Mouse (Mus musculus): ENCODE data around the gene Tescl. TPM values are rescaled to one million over a fixed set of nuclear protein-coding genes. Genes with fewer than 3 reads are reported as not detected.
A peak's percentile ranks its signal among the peaks of the same experiment; 100 is the strongest.

The Tescl gene
- polyA plus RNA-seq, 1 experiment, result not detected

GRCm38 (mm10) chr7:24363228-24363627 lies 29.5 kb upstream of the Tescl start:
- peaks cover 21% of the 10 kb centered on the region for H3K4me1 ChIP-seq (ENCODE audit: control insufficient read depth, insufficient read depth, low read length)
- TF ChIP-seq CTCF (IDR thresholded peaks at IDR 0.05; ENCODE audit: low read depth, low read length) (peak; percentile 64), POLR2A (IDR thresholded peaks at IDR 0.05; ENCODE audit: borderline replicate concordance, low read depth, low read length) (no peak)
- no peak overlapping the region for H3K4me3 ChIP-seq (ENCODE audit: insufficient read depth, low read length)
- no peak overlapping the region for H3K27ac ChIP-seq (ENCODE audit: insufficient read depth, low read depth, low read length)

DNA sequence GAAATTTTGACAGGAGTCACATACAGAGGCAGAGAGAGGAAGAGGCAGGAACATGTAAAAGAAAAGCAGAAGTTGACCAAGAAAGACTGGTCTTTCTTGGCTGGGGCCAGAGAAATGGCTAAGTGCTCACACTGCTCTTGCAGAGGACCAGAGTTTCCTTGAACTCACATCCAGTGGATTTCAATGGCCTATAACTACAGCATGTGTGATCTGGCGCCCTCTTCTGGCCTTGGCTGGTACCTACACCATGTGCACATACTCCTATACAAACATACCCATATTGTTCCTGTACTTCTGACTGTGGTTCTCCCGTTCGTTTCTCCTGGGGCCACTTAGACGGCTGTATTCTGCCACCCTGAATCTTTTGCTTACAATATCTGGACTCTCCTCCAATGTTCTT lies 27.3 kb upstream of the Tescl start:
- Histone ChIP-seq H3K27ac (ENCODE audit: insufficient read depth, low read depth, low read length) (no peak overlapping the region), H3K4me3 (ENCODE audit: insufficient read depth, low read length) (no peak overlapping the region), H3K4me1 (ENCODE audit: control insufficient read depth, insufficient read depth, low read length) (peaks cover 15% of the 10 kb centered on the region)
- TF ChIP-seq POLR2A (IDR thresholded peaks at IDR 0.05; ENCODE audit: borderline replicate concordance, low read depth, low read length) (no peak), CTCF (IDR thresholded peaks at IDR 0.05; ENCODE audit: low read depth, low read length) (no peak)

DNA sequence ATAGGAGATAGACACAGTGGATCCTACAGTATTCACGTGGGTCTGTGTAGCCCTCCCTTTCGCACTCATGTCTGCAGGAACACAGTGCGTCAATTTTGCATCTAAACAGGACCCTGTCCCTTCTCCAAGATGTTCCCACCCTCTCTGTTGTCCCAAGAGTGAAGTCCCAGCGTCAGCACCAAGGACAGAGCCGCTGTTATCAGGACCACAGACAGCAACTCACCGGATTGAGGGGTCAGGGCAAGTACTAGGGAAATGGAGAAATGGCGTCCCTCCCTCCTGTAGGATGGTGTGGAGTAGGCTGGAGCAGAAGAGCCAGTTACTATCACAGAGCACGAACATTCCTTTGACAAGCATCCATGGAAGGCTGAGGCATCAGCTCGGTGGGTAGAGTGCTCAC lies 25.5 kb upstream of the Tescl start:
- TF ChIP-seq POLR2A (IDR thresholded peaks at IDR 0.05; ENCODE audit: borderline replicate concordance, low read depth, low read length), result no peak
- no peak for TF ChIP-seq CTCF (IDR thresholded peaks at IDR 0.05; ENCODE audit: low read depth, low read length)
- H3K27ac ChIP-seq (ENCODE audit: insufficient read depth, low read depth, low read length), result no peak overlapping the region
- H3K4me1 ChIP-seq (ENCODE audit: control insufficient read depth, insufficient read depth, low read length), result peaks cover 2% of the 10 kb centered on the region
- H3K4me3 ChIP-seq (ENCODE audit: insufficient read depth, low read length), result no peak overlapping the region

DNA sequence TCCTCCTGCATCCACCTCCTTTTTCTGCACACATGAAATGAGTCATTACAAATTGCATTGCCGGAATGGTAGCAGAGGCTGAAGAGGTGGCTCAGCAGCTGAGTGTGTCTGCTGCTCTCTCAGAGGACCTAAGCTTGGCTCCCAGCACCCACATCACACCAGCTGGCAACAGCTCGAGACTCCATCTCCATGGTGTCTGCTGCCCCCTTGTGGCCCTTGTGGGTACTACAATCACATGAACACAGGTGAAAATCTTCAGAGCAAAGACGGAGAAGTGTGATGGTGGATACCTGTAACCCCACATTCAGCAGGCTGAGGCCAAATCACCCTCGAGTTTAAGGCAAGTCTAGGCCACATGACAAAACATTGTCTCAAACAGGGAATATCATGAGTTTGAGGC lies 24.2 kb upstream of the Tescl start:
- Histone ChIP-seq H3K27ac (ENCODE audit: insufficient read depth, low read depth, low read length) (no peak overlapping the region), H3K4me3 (ENCODE audit: insufficient read depth, low read length) (no peak overlapping the region), H3K4me1 (ENCODE audit: control insufficient read depth, insufficient read depth, low read length) (no peaks in the 10 kb centered on the region)
- no peak for TF ChIP-seq POLR2A (IDR thresholded peaks at IDR 0.05; ENCODE audit: borderline replicate concordance, low read depth, low read length)
- TF ChIP-seq CTCF (IDR thresholded peaks at IDR 0.05; ENCODE audit: low read depth, low read length), result 0 out of 2 replicates have a peak, but pooled peaks have one; percentile 50

DNA sequence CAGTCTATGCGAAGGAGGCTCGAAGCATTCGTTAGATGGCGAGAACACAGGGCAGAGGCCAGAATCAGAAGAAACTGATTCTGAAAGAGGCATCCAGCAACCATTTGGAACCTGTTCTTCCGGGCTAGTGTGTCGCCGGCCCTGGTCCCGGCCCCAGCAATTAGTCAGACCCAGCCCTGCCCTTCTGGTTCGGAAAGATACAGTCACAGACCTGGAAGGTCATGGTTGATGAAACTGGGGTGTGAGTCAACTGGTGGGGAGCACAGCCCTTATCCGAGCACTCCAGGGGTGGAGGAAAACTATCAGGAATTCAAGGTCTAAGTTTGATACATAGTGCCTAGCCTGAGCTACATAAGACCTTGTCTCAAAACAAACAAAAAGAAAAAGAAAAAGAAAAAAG lies 22.3 kb upstream of the Tescl start:
- Histone ChIP-seq H3K4me1 (ENCODE audit: control insufficient read depth, insufficient read depth, low read length) (no peaks in the 10 kb centered on the region), H3K27ac (ENCODE audit: insufficient read depth, low read depth, low read length) (no peak overlapping the region), H3K4me3 (ENCODE audit: insufficient read depth, low read length) (no peak overlapping the region)
- TF ChIP-seq CTCF (IDR thresholded peaks at IDR 0.05; ENCODE audit: low read depth, low read length), result no peak
- TF ChIP-seq POLR2A (IDR thresholded peaks at IDR 0.05; ENCODE audit: borderline replicate concordance, low read depth, low read length), result no peak

DNA sequence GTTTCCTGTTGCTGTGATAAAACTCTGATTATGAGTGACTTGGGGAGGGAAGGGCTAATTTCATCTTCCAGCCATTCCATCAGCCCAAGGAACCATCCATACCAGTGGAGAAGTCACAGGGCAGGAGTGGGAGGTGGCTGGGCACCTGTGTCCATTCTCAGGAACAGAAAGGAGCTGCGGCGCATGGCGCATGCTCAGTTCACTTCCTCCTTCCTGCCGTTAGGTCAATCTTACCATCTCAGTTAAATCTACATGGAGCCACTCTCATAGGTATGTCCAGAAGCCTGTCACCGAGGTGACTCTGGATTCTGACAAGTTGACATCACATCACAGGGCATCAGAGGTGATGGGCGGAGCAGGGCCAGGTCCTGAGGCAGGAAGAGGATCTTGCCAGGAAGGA lies 21.9 kb upstream of the Tescl start:
- no peak overlapping the region for H3K4me3 ChIP-seq (ENCODE audit: insufficient read depth, low read length)
- no peak overlapping the region for H3K27ac ChIP-seq (ENCODE audit: insufficient read depth, low read depth, low read length)
- TF ChIP-seq CTCF (IDR thresholded peaks at IDR 0.05; ENCODE audit: low read depth, low read length) (no peak), POLR2A (IDR thresholded peaks at IDR 0.05; ENCODE audit: borderline replicate concordance, low read depth, low read length) (no peak)
- no peaks in the 10 kb centered on the region for H3K4me1 ChIP-seq (ENCODE audit: control insufficient read depth, insufficient read depth, low read length)

DNA sequence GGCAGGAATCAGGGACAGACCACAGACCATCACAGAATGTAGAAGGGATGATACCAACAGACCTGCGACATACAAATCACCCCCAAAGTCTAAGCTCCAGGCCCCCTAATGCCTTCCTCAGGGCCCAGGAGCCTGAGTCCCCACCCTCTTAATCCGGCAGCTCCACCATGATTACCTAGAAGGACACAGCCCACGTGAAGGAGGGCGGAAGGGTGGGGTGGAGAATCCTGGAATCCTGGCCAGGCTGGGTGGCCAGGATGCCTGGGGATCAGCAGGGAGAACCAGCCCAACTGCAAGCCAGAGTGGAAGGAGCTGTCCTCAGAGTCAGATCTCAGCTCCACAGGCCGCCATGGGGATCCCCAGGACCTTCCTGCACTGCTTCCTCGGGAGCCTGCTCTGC lies 15.2 kb upstream of the Tescl start, which contains the start of gene Lypd5:
Gene Lypd5, plus strand, starts transcription at position 301 of the 400 bp plus-strand sequence.
- no peak within 1 kb of the TSS for H3K4me3 ChIP-seq (ENCODE audit: insufficient read depth, low read length)
- H3K4me1 ChIP-seq (ENCODE audit: control insufficient read depth, insufficient read depth, low read length), result no peaks in the 10 kb centered on the region
- no peak for TF ChIP-seq POLR2A (IDR thresholded peaks at IDR 0.05; ENCODE audit: borderline replicate concordance, low read depth, low read length)
- TF ChIP-seq CTCF (IDR thresholded peaks at IDR 0.05; ENCODE audit: low read depth, low read length), result no peak
- no peak within 1 kb of the TSS for H3K27ac ChIP-seq (ENCODE audit: insufficient read depth, low read depth, low read length)

DNA sequence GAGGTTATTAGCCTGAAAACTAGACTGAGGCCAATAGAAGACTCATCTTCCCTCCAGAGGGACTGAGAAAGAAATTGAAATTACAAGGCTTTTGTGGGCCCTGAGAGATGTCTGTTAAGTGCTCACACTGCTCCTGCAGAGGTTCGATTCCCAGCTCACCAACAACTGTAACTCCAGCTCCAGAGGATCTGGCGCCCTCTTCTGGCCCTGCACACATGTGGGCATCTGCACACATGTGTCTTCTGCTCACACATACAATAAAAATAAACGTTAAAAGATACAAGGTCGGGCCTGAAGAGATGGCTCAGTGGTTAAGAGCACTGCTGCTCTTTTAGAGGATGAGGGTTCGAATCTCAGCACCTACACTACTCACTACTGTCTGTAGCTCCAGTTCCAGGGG lies 12.7 kb upstream of the Tescl start:
- Histone ChIP-seq H3K4me1 (ENCODE audit: control insufficient read depth, insufficient read depth, low read length) (no peaks in the 10 kb centered on the region), H3K27ac (ENCODE audit: insufficient read depth, low read depth, low read length) (no peak overlapping the region), H3K4me3 (ENCODE audit: insufficient read depth, low read length) (no peak overlapping the region)
- TF ChIP-seq CTCF (IDR thresholded peaks at IDR 0.05; ENCODE audit: low read depth, low read length), result no peak
- TF ChIP-seq POLR2A (IDR thresholded peaks at IDR 0.05; ENCODE audit: borderline replicate concordance, low read depth, low read length), result no peak

GRCm38 (mm10) chr7:24343701-24344272 lies 10.1 kb upstream of the Tescl start:
- no peak for TF ChIP-seq CTCF (IDR thresholded peaks at IDR 0.05; ENCODE audit: low read depth, low read length)
- TF ChIP-seq POLR2A (IDR thresholded peaks at IDR 0.05; ENCODE audit: borderline replicate concordance, low read depth, low read length), result no peak
- H3K4me3 ChIP-seq (ENCODE audit: insufficient read depth, low read length), result no peak overlapping the region

DNA sequence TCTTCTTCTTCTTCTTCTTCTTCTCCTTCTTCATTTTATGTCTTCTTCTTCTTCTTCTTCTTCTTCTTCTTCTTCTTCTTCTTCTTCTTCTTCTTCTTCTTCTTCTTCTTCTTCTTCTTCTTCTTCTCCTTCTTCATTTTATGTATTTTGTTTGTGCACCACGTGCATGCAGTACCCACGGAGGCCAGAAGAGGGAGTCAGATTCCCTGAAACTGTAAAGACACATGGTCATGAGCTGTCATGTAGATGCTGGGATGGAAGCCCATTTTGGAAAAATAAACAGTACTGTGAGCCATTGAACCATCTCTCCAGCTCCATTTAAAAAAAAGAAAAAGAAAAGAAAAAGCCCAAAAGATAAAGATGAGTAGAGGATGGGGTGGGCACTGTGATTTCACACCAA lies 4.5 kb upstream of the Tescl start:
- Histone ChIP-seq H3K4me1 (ENCODE audit: control insufficient read depth, insufficient read depth, low read length) (no peaks in the 10 kb centered on the region), H3K27ac (ENCODE audit: insufficient read depth, low read depth, low read length) (no peak overlapping the region)
- TF ChIP-seq CTCF (IDR thresholded peaks at IDR 0.05; ENCODE audit: low read depth, low read length) (no peak), POLR2A (IDR thresholded peaks at IDR 0.05; ENCODE audit: borderline replicate concordance, low read depth, low read length) (no peak)

More at GRCm38 (mm10) chr7:24343701-24344272, 10.1 kb upstream of the Tescl start:
- Histone ChIP-seq H3K4me1 (ENCODE audit: control insufficient read depth, insufficient read depth, low read length) (no peaks in the 10 kb centered on the region), H3K27ac (ENCODE audit: insufficient read depth, low read depth, low read length) (no peak overlapping the region)

More for the DNA sequence above, 4.5 kb upstream of the Tescl start:
- no peak overlapping the region for H3K4me3 ChIP-seq (ENCODE audit: insufficient read depth, low read length)
